Mouse (Mus musculus) left cerebral cortex, postnatal 36 days (tissue): ENCODE data around the gene Tmem182. TPM values are rescaled to one million over a fixed set of nuclear protein-coding genes. Genes with fewer than 3 reads are reported as not detected.

Source experiments
- DNase-seq, 2 experiments: peaks; one replicate each; pipeline ENCODE4 v3.0.0; 2021 to 2022; ENCODE audit warnings: low spot score in 2 of 2, mixed read lengths in 1 of 2
- intact Hi-C: fragments of 180-260 bp; cut with DNase I; formaldehyde crosslinking; loops from one replicate; pipeline ENCODE4 v1.15.1; 2025
- total RNA-seq, 2 experiments: library from RNA; stranded (reverse); gene quantifications; 2 replicates each; pipeline ENCODE4 v1.2.3; 2021

Gene Tmem182
- total RNA-seq, 2 experiments from 2014 or later = 0.18 to 0.20 TPM

- intact Hi-C loops = no loop called here
- DNase-seq = no peak
These were observed 84.8 kb downstream of the Tmem182 start for GRCm38 (mm10) chr1:40890246-40890645.

- DNase-seq = no peak
- intact Hi-C loops = no loop called here
These were observed 98.3 kb downstream of the Tmem182 start for GRCm38 (mm10) chr1:40903712-40904111.

Other genes with a start within 250 kb of the Tmem182 start
- gene Slc9a4, start 225.5 kb upstream of the Tmem182 start, total RNA-seq = under 1 TPM; 0.63 to 0.76 TPM
- gene Slc9a2, start 125.0 kb upstream of the Tmem182 start, total RNA-seq = 1 to 10 TPM; 1.7 to 3.1 TPM
- 1 to 10 TPM; 4.4 to 4.5 TPM for gene Mfsd9, start 14.9 kb upstream of the Tmem182 start, total RNA-seq